Mouse (Mus musculus) Patski (cell line): ENCODE data around the gene Olfr211. TPM values are rescaled to one million over a fixed set of nuclear protein-coding genes. Genes with fewer than 3 reads are reported as not detected.
"Not testable (repeated sequence)": the region's sequence is repeated elsewhere in the genome, so short reads cannot be mapped to it uniquely, and the experiment has no call there.

Experiments
- ATAC-seq: fragments of 100-300 bp; one replicate; pipeline ENCODE4 v1.8.0; 2021
- CTCF ChIA-PET: fragments of 350-600 bp; sonication (Branson Sonifier 250); formaldehyde crosslinking; loops from one replicate; lab custom pipeline; 2022; ENCODE audit warnings: inconsistent platforms; lab: Charles Lee
- POLR2A ChIA-PET: fragments of 350-600 bp; sonication (Branson Sonifier 250); formaldehyde crosslinking; loops from one replicate; lab custom pipeline; 2022; ENCODE audit warnings: antibody characterized with exemption, inconsistent platforms; lab: Charles Lee
- DNase-seq: peaks from one replicate; pipeline ENCODE4 v3.0.0-alpha.2; 2011; ENCODE audit warnings: low read depth, low spot score
- H3K27me3 ChIP-seq: fragments of 371-371 bp; one replicate; pipeline ENCODE4 v1.5.1; 2021
- CTCF ChIP-seq: fragments of 100-300 bp; IDR thresholded peaks from one replicate; pipeline ENCODE4 v1.5.1; 2021
- in situ Hi-C: fragments of 300-500 bp; cut with MboI; formaldehyde crosslinking; loops from 3 replicates; pipeline ENCODE4 v1.11.1; 2018; ENCODE audit warnings: low pct_unique_long_range_greater_than_20kb, mixed read lengths
- polyA plus RNA-seq: library from polyadenylated mRNA; unstranded; gene quantifications from one replicate; pipeline ENCODE4 v1.2.3, GENCODE M21; 2021

Olfr211 gene
- polyA plus RNA-seq, 1 experiment from 2014 or later, result not detected

- DNase-seq (no peak), ATAC-seq (no peak)
- CTCF ChIA-PET, result no interaction called here
- POLR2A ChIA-PET, result no interaction called here
- in situ Hi-C loops, result no loop called here
- TF ChIP-seq CTCF, result no peak
- peaks cover 70% of the 10 kb centered on the region for H3K27me3 ChIP-seq
These were observed 2.1 kb upstream of the Olfr211 start for GRCm38 (mm10) chr6:116486833-116487232.

- POLR2A ChIA-PET, result no interaction called here
- CTCF ChIA-PET, result no interaction called here
- no peak for TF ChIP-seq CTCF
- DNase-seq (no peak), ATAC-seq (no peak)
- H3K27me3 ChIP-seq, result peaks cover 74% of the 10 kb centered on the region
- in situ Hi-C loops, result no loop called here
These were observed 4.9 kb downstream of the Olfr211 start for GRCm38 (mm10) chr6:116493742-116494141.

GRCm38 (mm10) chr6:116495960-116496359 lies 7.1 kb downstream of the Olfr211 start:
- in situ Hi-C loops, result no loop called here
- ATAC-seq, result no peak
- POLR2A ChIA-PET, result no interaction called here
- no peak for DNase-seq
- peaks cover 53% of the 10 kb centered on the region for H3K27me3 ChIP-seq
- TF ChIP-seq CTCF, result no peak
- CTCF ChIA-PET, result no interaction called here

- ATAC-seq, H3K27me3 ChIP-seq, POLR2A ChIA-PET, CTCF ChIA-PET, in situ Hi-C loops, DNase-seq: not testable (repeated sequence)
These were observed 17.6 kb downstream of the Olfr211 start, which contains the start of gene Olfr212 for GRCm38 (mm10) chr6:116506302-116507003. Olfr212 (plus strand) TSS chr6:116506516.

GRCm38 (mm10) chr6:116514832-116515231 lies 25.9 kb downstream of the Olfr211 start:
- TF ChIP-seq CTCF, result no peak
- POLR2A ChIA-PET, result no interaction called here

GRCm38 (mm10) chr6:116538156-116538555 lies 49.3 kb downstream of the Olfr211 start, which contains the start of gene Olfr213:
Olfr213 (plus strand) TSS chr6:116538456.
- POLR2A ChIA-PET, result no interaction called here
- in situ Hi-C loops, result no loop called here
- ATAC-seq, result no peak
- no peak for DNase-seq
- peaks cover 32% of the 10 kb centered on the region for H3K27me3 ChIP-seq
- no peak for TF ChIP-seq CTCF
- CTCF ChIA-PET, result no interaction called here

More at GRCm38 (mm10) chr6:116514832-116515231, 25.9 kb downstream of the Olfr211 start:
- peaks cover 27% of the 10 kb centered on the region for H3K27me3 ChIP-seq
- no peak for ATAC-seq
- in situ Hi-C loops, result no loop called here
- CTCF ChIA-PET, result no interaction called here
- DNase-seq, result no peak

GRCm38 (mm10) chr6:116542500-116542899 lies 53.6 kb downstream of the Olfr211 start:
- ChIA-PET CTCF (no interaction called here), POLR2A (no interaction called here)
- peaks cover 56% of the 10 kb centered on the region for H3K27me3 ChIP-seq
- ATAC-seq (no peak), DNase-seq (no peak)
- in situ Hi-C loops, result no loop called here
- no peak for TF ChIP-seq CTCF

Other genes starting within 250 kb of the Olfr211 start
- gene Zfand4, start 224.9 kb upstream of the Olfr211 start, polyA plus RNA-seq, result 3.5 TPM
- 78.7 TPM for gene March8, start 151.1 kb upstream of the Olfr211 start, polyA plus RNA-seq
- gene Alox5, start 27.9 kb upstream of the Olfr211 start, polyA plus RNA-seq, result not detected
- 0.04 TPM for gene Olfr212, start 17.4 kb downstream of the Olfr211 start, polyA plus RNA-seq
- gene Olfr213, start 49.4 kb downstream of the Olfr211 start, polyA plus RNA-seq, result not detected
- gene Gm5580, start 62.0 kb downstream of the Olfr211 start, polyA plus RNA-seq, result 17.2 TPM
- gene Olfr214, start 65.1 kb downstream of the Olfr211 start, polyA plus RNA-seq, result not detected
- gene Olfr215, start 95.1 kb downstream of the Olfr211 start, polyA plus RNA-seq, result not detected
- 43.7 TPM for gene Zfp422, start 139.9 kb downstream of the Olfr211 start, polyA plus RNA-seq
- gene Depp1, start 161.5 kb downstream of the Olfr211 start, polyA plus RNA-seq, result 11.1 TPM
- gene Rassf4, start 184.9 kb downstream of the Olfr211 start, polyA plus RNA-seq, result 0.71 TPM
- 7.8 TPM for gene Tmem72, start 227.8 kb downstream of the Olfr211 start, polyA plus RNA-seq